Mouse (Mus musculus): ENCODE data around the gene Prkag1. TPM values are rescaled to one million over a fixed set of nuclear protein-coding genes. Genes with fewer than 3 reads are reported as not detected.

Gene Prkag1
- polyA plus RNA-seq, 1 experiment from 2014 or later = 72.1 TPM

GRCm38 (mm10) chr15:98868346-98869063, 37.2 kb upstream of the Prkag1 start:
- ATAC-seq (replicated peaks; ENCODE audit: insufficient number of reproducible peaks, low FRiP score, low TSS enrichment) = no peak
- H3K27ac ChIP-seq (ENCODE audit: low read depth, low read length) = peak overlapping the region; percentile 70
- no peaks in the 10 kb centered on the region for H3K27me3 ChIP-seq (ENCODE audit: control insufficient read depth, insufficient read depth, low read length)
- peak overlapping the region; percentile 99 for H3K4me2 ChIP-seq
- peaks cover 35% of the 10 kb centered on the region for H3K4me1 ChIP-seq (ENCODE audit: control insufficient read depth, insufficient read depth, low read length)
- H3K9me3 ChIP-seq (replicated peaks; ENCODE audit: control insufficient read depth, low read length) = no peaks in the 10 kb centered on the region
- H3K4me3 ChIP-seq (ENCODE audit: low read depth, low read length) = peak overlapping the region; percentile 99
- H3K36me3 ChIP-seq (ENCODE audit: control insufficient read depth, insufficient read depth, low read length) = peaks cover 30% of the 10 kb centered on the region
- WGBS (ENCODE audit: insufficient replicate concordance) = 27% methylated on average over 11 of the region's 11 CpGs
- peak overlapping the region; percentile 100 for H3K9ac ChIP-seq (ENCODE audit: low read depth, low read length)

- Histone ChIP-seq H3K4me1 (ENCODE audit: control insufficient read depth, insufficient read depth, low read length) (peaks cover 30% of the 10 kb centered on the region), H3K27me3 (ENCODE audit: control insufficient read depth, insufficient read depth, low read length) (no peaks in the 10 kb centered on the region), H3K36me3 (ENCODE audit: control insufficient read depth, insufficient read depth, low read length) (peaks cover 41% of the 10 kb centered on the region), H3K9me3 (replicated peaks; ENCODE audit: control insufficient read depth, low read length) (no peaks in the 10 kb centered on the region), H3K9ac (ENCODE audit: low read depth, low read length) (no peak overlapping the region), H3K4me2 (peak overlapping the region; percentile 99), H3K27ac (ENCODE audit: low read depth, low read length) (no peak overlapping the region), H3K4me3 (ENCODE audit: low read depth, low read length) (no peak overlapping the region)
- WGBS (ENCODE audit: insufficient replicate concordance) = 68% methylated on average over 6 of the region's 6 CpGs
- ATAC-seq (replicated peaks; ENCODE audit: insufficient number of reproducible peaks, low FRiP score, low TSS enrichment) = no peak
Measured at GRCm38 (mm10) chr15:98867321-98867720, 36.0 kb upstream of the Prkag1 start.

- no peak for ATAC-seq (replicated peaks; ENCODE audit: insufficient number of reproducible peaks, low FRiP score, low TSS enrichment)
- no peak overlapping the region for H3K4me2 ChIP-seq
- 74% methylated on average over 5 of the region's 5 CpGs for WGBS (ENCODE audit: insufficient replicate concordance)
Measured at GRCm38 (mm10) chr15:98866501-98866900, 35.2 kb upstream of the Prkag1 start.

GRCm38 (mm10) chr15:98865771-98866170, 34.5 kb upstream of the Prkag1 start:
- no peak overlapping the region for H3K9ac ChIP-seq (ENCODE audit: low read depth, low read length)
- no peak overlapping the region for H3K27ac ChIP-seq (ENCODE audit: low read depth, low read length)
- no peaks in the 10 kb centered on the region for H3K9me3 ChIP-seq (replicated peaks; ENCODE audit: control insufficient read depth, low read length)
- no peak overlapping the region for H3K4me3 ChIP-seq (ENCODE audit: low read depth, low read length)
- H3K27me3 ChIP-seq (ENCODE audit: control insufficient read depth, insufficient read depth, low read length) = no peaks in the 10 kb centered on the region
- ATAC-seq (replicated peaks; ENCODE audit: insufficient number of reproducible peaks, low FRiP score, low TSS enrichment) = no peak
- peaks cover 30% of the 10 kb centered on the region for H3K4me1 ChIP-seq (ENCODE audit: control insufficient read depth, insufficient read depth, low read length)
- WGBS (ENCODE audit: insufficient replicate concordance) = 91% methylated on average over 8 of the region's 8 CpGs
- H3K4me2 ChIP-seq = no peak overlapping the region
- peaks cover 55% of the 10 kb centered on the region for H3K36me3 ChIP-seq (ENCODE audit: control insufficient read depth, insufficient read depth, low read length)

More at GRCm38 (mm10) chr15:98866501-98866900, 35.2 kb upstream of the Prkag1 start:
- H3K4me3 ChIP-seq (ENCODE audit: low read depth, low read length) = no peak overlapping the region
- no peak overlapping the region for H3K9ac ChIP-seq (ENCODE audit: low read depth, low read length)
- H3K9me3 ChIP-seq (replicated peaks; ENCODE audit: control insufficient read depth, low read length) = no peaks in the 10 kb centered on the region
- H3K27me3 ChIP-seq (ENCODE audit: control insufficient read depth, insufficient read depth, low read length) = no peaks in the 10 kb centered on the region
- no peak overlapping the region for H3K27ac ChIP-seq (ENCODE audit: low read depth, low read length)
- peaks cover 49% of the 10 kb centered on the region for H3K36me3 ChIP-seq (ENCODE audit: control insufficient read depth, insufficient read depth, low read length)
- peaks cover 30% of the 10 kb centered on the region for H3K4me1 ChIP-seq (ENCODE audit: control insufficient read depth, insufficient read depth, low read length)

GRCm38 (mm10) chr15:98864951-98865350, 33.6 kb upstream of the Prkag1 start:
- ATAC-seq (replicated peaks; ENCODE audit: insufficient number of reproducible peaks, low FRiP score, low TSS enrichment) = no peak
- H3K27ac ChIP-seq (ENCODE audit: low read depth, low read length) = no peak overlapping the region
- peaks cover 30% of the 10 kb centered on the region for H3K4me1 ChIP-seq (ENCODE audit: control insufficient read depth, insufficient read depth, low read length)
- 94% methylated on average over 6 of the region's 6 CpGs for WGBS (ENCODE audit: insufficient replicate concordance)
- H3K36me3 ChIP-seq (ENCODE audit: control insufficient read depth, insufficient read depth, low read length) = peaks cover 62% of the 10 kb centered on the region
- H3K9ac ChIP-seq (ENCODE audit: low read depth, low read length) = no peak overlapping the region
- H3K4me3 ChIP-seq (ENCODE audit: low read depth, low read length) = no peak overlapping the region
- no peak overlapping the region for H3K4me2 ChIP-seq
- no peaks in the 10 kb centered on the region for H3K27me3 ChIP-seq (ENCODE audit: control insufficient read depth, insufficient read depth, low read length)
- no peaks in the 10 kb centered on the region for H3K9me3 ChIP-seq (replicated peaks; ENCODE audit: control insufficient read depth, low read length)

GRCm38 (mm10) chr15:98863451-98863958, 32.2 kb upstream of the Prkag1 start:
- no peak for ATAC-seq (replicated peaks; ENCODE audit: insufficient number of reproducible peaks, low FRiP score, low TSS enrichment)
- no peak overlapping the region for H3K27ac ChIP-seq (ENCODE audit: low read depth, low read length)

GRCm38 (mm10) chr15:98861701-98862410, 30.5 kb upstream of the Prkag1 start:
- 90% methylated on average over 21 of the region's 21 CpGs for WGBS (ENCODE audit: insufficient replicate concordance)

More at GRCm38 (mm10) chr15:98863451-98863958, 32.2 kb upstream of the Prkag1 start:
- Histone ChIP-seq H3K4me3 (ENCODE audit: low read depth, low read length) (no peak overlapping the region), H3K4me2 (no peak overlapping the region), H3K27me3 (ENCODE audit: control insufficient read depth, insufficient read depth, low read length) (no peaks in the 10 kb centered on the region), H3K9ac (ENCODE audit: low read depth, low read length) (no peak overlapping the region), H3K36me3 (ENCODE audit: control insufficient read depth, insufficient read depth, low read length) (peaks cover 66% of the 10 kb centered on the region), H3K9me3 (replicated peaks; ENCODE audit: control insufficient read depth, low read length) (no peaks in the 10 kb centered on the region), H3K4me1 (ENCODE audit: control insufficient read depth, insufficient read depth, low read length) (peaks cover 16% of the 10 kb centered on the region)
- WGBS (ENCODE audit: insufficient replicate concordance) = 85% methylated on average over 12 of the region's 12 CpGs

GRCm38 (mm10) chr15:98860921-98861320, 29.6 kb upstream of the Prkag1 start:
- no peak overlapping the region for H3K27ac ChIP-seq (ENCODE audit: low read depth, low read length)
- H3K36me3 ChIP-seq (ENCODE audit: control insufficient read depth, insufficient read depth, low read length) = peaks cover 79% of the 10 kb centered on the region
- H3K4me1 ChIP-seq (ENCODE audit: control insufficient read depth, insufficient read depth, low read length) = no peaks in the 10 kb centered on the region
- H3K4me2 ChIP-seq = no peak overlapping the region
- H3K4me3 ChIP-seq (ENCODE audit: low read depth, low read length) = no peak overlapping the region
- H3K27me3 ChIP-seq (ENCODE audit: control insufficient read depth, insufficient read depth, low read length) = no peaks in the 10 kb centered on the region
- 92% methylated on average over 18 of the region's 18 CpGs for WGBS (ENCODE audit: insufficient replicate concordance)
- H3K9me3 ChIP-seq (replicated peaks; ENCODE audit: control insufficient read depth, low read length) = no peaks in the 10 kb centered on the region
- H3K9ac ChIP-seq (ENCODE audit: low read depth, low read length) = no peak overlapping the region
- ATAC-seq (replicated peaks; ENCODE audit: insufficient number of reproducible peaks, low FRiP score, low TSS enrichment) = no peak

More at GRCm38 (mm10) chr15:98861701-98862410, 30.5 kb upstream of the Prkag1 start:
- no peak overlapping the region for H3K4me3 ChIP-seq (ENCODE audit: low read depth, low read length)
- peaks cover 76% of the 10 kb centered on the region for H3K36me3 ChIP-seq (ENCODE audit: control insufficient read depth, insufficient read depth, low read length)
- no peak overlapping the region for H3K9ac ChIP-seq (ENCODE audit: low read depth, low read length)
- H3K9me3 ChIP-seq (replicated peaks; ENCODE audit: control insufficient read depth, low read length) = no peaks in the 10 kb centered on the region
- H3K4me2 ChIP-seq = no peak overlapping the region
- peaks cover under 1% of the 10 kb centered on the region; the same call in 1 of the 2 replicates for H3K4me1 ChIP-seq (ENCODE audit: control insufficient read depth, insufficient read depth, low read length)
- no peak for ATAC-seq (replicated peaks; ENCODE audit: insufficient number of reproducible peaks, low FRiP score, low TSS enrichment)
- no peak overlapping the region for H3K27ac ChIP-seq (ENCODE audit: low read depth, low read length)
- H3K27me3 ChIP-seq (ENCODE audit: control insufficient read depth, insufficient read depth, low read length) = no peaks in the 10 kb centered on the region
